Mouse (Mus musculus) spleen, adult 2 months (tissue): ENCODE data around the gene Supt3. TPM values are rescaled to one million over a fixed set of nuclear protein-coding genes. Genes with fewer than 3 reads are reported as not detected.

ENCODE experiments used
- DNase-seq, 2 experiments: peaks; one replicate each; pipeline versions ENCODE4 v3.0.0 to v3.0.0-alpha.2; 2012 to 2021; ENCODE audit warnings: low spot score in 2 of 2, low read depth in 1 of 2
- H3K27ac ChIP-seq: fragments of 200-500 bp; 2 replicates; pipeline ENCODE4 v1.5.1; 2012; ENCODE audit warnings: low read length, inconsistent platforms; ENCODE audit not compliant: insufficient read depth
- H3K27me3 ChIP-seq: fragments of 200-500 bp; 2 replicates; pipeline ENCODE4 v1.6.1; 2012; ENCODE audit warnings: mild to moderate bottlenecking, moderate library complexity, low read length, inconsistent platforms; ENCODE audit not compliant: control insufficient read depth, insufficient read depth
- H3K36me3 ChIP-seq: fragments of 200-500 bp; 2 replicates; pipeline ENCODE4 v1.6.1; 2012; ENCODE audit warnings: mild to moderate bottlenecking, low read length, inconsistent platforms; ENCODE audit not compliant: control insufficient read depth, insufficient read depth
- H3K4me1 ChIP-seq: fragments of 200-500 bp; 2 replicates; pipeline ENCODE4 v1.6.1; 2011; ENCODE audit warnings: inconsistent platforms; ENCODE audit not compliant: control insufficient read depth, insufficient read depth, insufficient read length
- H3K4me3 ChIP-seq: fragments of 200-500 bp; 2 replicates; pipeline ENCODE4 v1.5.1; 2011; ENCODE audit warnings: mild to moderate bottlenecking, inconsistent platforms; ENCODE audit not compliant: insufficient read depth, insufficient read length; ENCODE audit errors: extremely low read depth
- CTCF ChIP-seq: fragments of 200-500 bp; IDR thresholded peaks from 2 replicates; pipeline ENCODE4 v1.5.1; 2011; ENCODE audit warnings: mild to moderate bottlenecking, inconsistent platforms; ENCODE audit not compliant: insufficient read depth, insufficient read length, insufficient replicate concordance; ENCODE audit errors: extremely low read depth
- POLR2A ChIP-seq: fragments of 200-500 bp; IDR thresholded peaks from 2 replicates; pipeline ENCODE4 v1.6.1; 2011; ENCODE audit warnings: low read depth, low read length, inconsistent platforms
- WGBS: fragments of 180-500 bp; shearing (Covaris S2); methylation state at CpG from one replicate; pipeline ENCODE4 v1.1.7; 2018; 5-methylcytosine and 5-hydroxymethylcytosine counted together
- polyA plus RNA-seq: library from polyadenylated mRNA; depleted of rRNA; stranded (reverse); fragments of >200 nt; gene quantifications from 2 replicates; pipeline ENCODE4 v1.2.3, GENCODE M21; 2012

The Supt3 gene
- polyA plus RNA-seq, 1 experiment: 3.2 TPM

DNA sequence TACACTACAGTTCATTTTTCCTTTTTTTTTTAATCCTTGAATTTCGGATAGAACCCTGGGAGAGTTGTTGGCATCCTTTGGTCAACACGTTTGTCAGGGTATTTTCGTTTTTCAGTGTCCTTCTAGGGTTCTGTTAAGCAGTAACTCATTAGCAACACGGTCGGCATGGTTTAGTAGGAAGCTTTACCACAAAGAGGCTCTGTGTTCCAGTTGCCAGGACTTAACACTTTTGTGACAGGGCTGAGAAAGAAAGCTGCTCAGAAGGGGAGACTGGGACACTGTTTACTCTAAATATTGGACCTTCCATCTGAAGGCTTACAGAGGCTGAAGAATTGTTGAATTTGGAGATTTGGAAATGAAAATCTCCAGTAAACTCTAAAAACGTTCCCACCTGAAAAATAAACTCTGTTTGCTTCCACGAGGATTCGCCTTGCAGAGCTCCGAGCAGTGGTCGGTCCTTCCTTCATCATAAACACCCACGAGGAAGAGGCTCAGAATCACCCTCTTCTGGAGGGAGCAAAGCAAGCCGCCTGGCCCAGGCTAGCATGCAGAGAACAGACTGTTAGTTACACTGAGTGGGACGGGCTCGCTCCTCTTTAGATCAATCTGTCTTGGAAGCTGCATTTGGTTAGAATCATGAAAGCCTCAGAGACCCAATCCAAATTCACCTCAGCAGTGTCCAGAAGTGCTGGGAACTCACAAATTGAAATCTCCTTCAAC is 301.1 kb downstream of the Supt3 start:
- no peaks in the 10 kb centered on the region for H3K27me3 ChIP-seq
- H3K36me3 ChIP-seq: no peaks in the 10 kb centered on the region
- no peak overlapping the region for H3K27ac ChIP-seq
- peaks cover 4% of the 10 kb centered on the region; the same call in 1 of the 2 replicates for H3K4me1 ChIP-seq
- WGBS: 92% methylated on average over 14 of the region's 14 CpGs
- H3K4me3 ChIP-seq: no peak overlapping the region
- no peak for DNase-seq
- TF ChIP-seq CTCF: no peak

DNA sequence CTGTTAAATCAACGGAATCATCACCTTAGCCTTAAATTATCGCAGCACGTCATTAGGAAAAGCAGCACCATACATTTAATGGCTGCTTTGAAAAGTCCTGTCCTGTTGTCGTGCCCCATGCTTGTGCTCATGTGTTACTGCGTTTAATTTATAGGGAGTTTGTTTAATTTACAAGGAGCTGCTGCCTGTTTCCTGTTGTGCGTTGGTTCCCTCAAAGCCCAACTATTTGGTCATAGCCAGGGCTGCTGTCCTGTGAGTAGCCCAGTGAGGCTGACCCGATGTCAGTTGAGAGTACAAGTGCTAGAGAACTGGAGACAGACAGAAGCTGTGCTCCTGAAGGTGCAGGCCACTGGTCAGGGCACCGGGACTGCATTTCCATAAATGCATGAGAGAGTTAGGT is 304.6 kb downstream of the Supt3 start:
- DNase-seq: no peak
- Histone ChIP-seq H3K36me3 (no peaks in the 10 kb centered on the region), H3K27ac (no peak overlapping the region), H3K27me3 (no peaks in the 10 kb centered on the region), H3K4me1 (peaks cover 4% of the 10 kb centered on the region; the same call in 1 of the 2 replicates), H3K4me3 (no peak overlapping the region)
- TF ChIP-seq POLR2A (no peak), CTCF (no peak)
- 89% methylated on average over 8 of the region's 8 CpGs for WGBS

DNA sequence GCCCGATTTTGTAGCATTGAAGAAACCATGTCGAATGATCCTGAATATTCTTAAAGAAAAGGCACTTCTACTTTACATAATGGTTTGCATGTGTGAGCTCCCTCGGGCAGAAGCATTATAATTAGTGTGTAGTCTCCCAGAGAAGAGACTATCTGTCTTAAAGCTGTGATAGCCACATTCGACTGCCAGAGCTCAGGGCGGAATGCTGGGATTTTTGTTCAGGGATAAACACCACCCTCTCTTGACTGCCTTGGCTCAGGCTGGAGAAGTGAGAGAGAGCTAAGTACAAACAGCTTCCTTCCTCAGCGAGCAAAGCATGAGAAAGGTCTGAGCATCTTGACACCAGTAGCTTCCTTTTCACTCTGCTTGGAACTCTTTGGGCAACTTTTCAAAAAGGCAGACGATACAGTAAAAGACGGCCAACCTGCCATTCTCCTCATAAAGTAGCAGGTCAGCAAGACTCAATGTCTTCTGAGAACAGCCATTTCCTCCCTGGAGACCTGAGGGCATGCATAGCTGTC is 305.1 kb downstream of the Supt3 start:
- DNase-seq: no peak
- Histone ChIP-seq H3K4me1 (peaks cover 4% of the 10 kb centered on the region; the same call in 1 of the 2 replicates), H3K36me3 (no peaks in the 10 kb centered on the region), H3K27me3 (no peaks in the 10 kb centered on the region), H3K27ac (no peak overlapping the region), H3K4me3 (no peak overlapping the region)
- TF ChIP-seq CTCF (no peak), POLR2A (no peak)
- 45% methylated on average over 8 of the region's 8 CpGs for WGBS

DNA sequence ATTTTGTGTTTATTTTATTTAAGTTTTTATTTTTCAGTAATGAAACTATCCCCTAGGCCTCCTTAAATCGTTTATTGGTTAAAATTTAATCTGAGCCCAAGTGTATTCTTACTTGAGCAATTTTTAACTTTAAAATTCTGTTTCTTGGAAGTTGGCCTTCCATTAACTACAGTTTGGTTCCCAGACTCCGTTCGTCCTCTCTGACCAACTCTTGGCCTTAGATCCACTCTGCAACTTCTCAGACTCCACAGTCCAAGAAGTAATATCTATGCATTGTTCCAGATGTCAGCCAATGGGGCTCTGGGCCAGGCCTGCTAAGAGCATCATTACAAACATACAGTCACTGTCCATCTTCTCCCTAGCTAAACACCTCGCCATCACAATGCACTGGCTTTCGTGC is 309.4 kb downstream of the Supt3 start:
- WGBS: 92% methylated on average over 5 of the region's 5 CpGs
- no peak overlapping the region for H3K4me3 ChIP-seq
- no peak for DNase-seq

DNA sequence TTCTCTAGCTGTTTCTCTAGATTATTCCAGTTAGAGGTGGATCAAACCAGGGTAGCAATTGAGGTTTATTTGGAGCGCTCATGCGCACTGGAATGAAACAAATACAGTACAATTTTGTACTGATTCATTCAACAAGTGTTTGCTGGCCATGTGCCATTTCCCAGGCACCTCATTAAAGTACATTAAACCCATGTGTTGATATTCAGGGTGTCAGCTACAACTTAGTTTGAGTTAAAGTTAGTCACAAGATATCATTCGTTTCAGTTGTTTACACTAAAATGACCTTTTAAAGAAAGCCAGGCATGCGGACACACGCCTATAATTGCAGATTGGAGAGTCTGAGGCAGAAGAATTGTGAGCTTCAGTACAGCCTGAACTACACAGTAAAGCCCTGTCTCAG is 310.1 kb downstream of the Supt3 start:
- no peaks in the 10 kb centered on the region for H3K36me3 ChIP-seq
- no peak for TF ChIP-seq POLR2A
- TF ChIP-seq CTCF: no peak
- 93% methylated on average over 5 of the region's 5 CpGs for WGBS
- no peak overlapping the region for H3K4me3 ChIP-seq
- H3K27me3 ChIP-seq: no peaks in the 10 kb centered on the region
- DNase-seq: no peak
- H3K27ac ChIP-seq: no peak overlapping the region
- H3K4me1 ChIP-seq: peaks cover 2% of the 10 kb centered on the region; the same call in 1 of the 2 replicates

More for the DNA sequence above, 309.4 kb downstream of the Supt3 start:
- H3K27me3 ChIP-seq: no peaks in the 10 kb centered on the region
- TF ChIP-seq POLR2A (no peak), CTCF (no peak)
- peaks cover 4% of the 10 kb centered on the region; the same call in 1 of the 2 replicates for H3K4me1 ChIP-seq
- H3K36me3 ChIP-seq: no peaks in the 10 kb centered on the region
- no peak overlapping the region for H3K27ac ChIP-seq

DNA sequence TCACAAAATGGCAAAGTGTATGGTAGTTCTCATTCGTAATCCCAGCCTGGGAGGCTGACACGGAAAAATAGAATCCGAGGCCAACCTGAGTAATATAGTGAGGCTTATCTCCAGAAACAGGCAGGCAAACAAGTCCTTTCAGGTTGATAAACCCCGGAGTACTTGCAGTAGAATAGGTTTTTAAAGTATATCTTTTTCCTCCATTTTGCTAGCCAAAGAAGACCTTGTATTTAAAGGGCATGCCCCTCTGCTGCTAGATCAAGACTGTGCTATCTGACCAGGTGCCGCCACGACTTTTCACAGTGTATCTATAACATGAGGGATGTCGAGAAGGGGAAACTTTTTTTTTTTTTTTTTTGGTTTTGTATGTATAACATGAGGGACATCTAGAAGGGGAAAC is 324.1 kb downstream of the Supt3 start:
- TF ChIP-seq CTCF (no peak), POLR2A (no peak)
- no peaks in the 10 kb centered on the region for H3K27me3 ChIP-seq
- 83% methylated on average over 7 of the region's 7 CpGs for WGBS
- no peak overlapping the region for H3K4me3 ChIP-seq
- no peaks in the 10 kb centered on the region for H3K4me1 ChIP-seq
- no peaks in the 10 kb centered on the region for H3K36me3 ChIP-seq
- no peak for DNase-seq
- no peak overlapping the region for H3K27ac ChIP-seq

DNA sequence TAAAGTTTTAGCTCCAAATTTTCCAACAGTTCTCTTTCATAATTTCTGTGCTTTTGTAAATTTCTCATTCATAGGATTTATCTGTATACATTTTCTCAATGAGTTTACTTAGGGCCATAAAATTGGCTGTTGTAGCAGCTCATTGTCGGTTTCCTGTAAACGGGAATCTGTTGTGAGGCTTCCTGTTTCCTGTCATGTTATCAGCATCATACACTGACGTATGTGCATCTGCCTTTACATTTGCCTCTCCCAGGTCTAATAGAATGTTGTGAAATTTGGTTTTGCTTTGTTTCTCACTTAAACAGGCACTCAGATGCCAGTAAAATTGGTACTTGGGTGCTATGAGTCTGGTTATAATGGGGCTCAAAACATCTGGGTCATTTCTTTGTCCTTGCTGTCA is 338.4 kb downstream of the Supt3 start:
- H3K4me3 ChIP-seq: no peak overlapping the region
- no peaks in the 10 kb centered on the region for H3K27me3 ChIP-seq
- WGBS: 29% methylated on average over 3 of the region's 3 CpGs
- no peaks in the 10 kb centered on the region for H3K36me3 ChIP-seq
- H3K27ac ChIP-seq: no peak overlapping the region
- H3K4me1 ChIP-seq: peaks cover 15% of the 10 kb centered on the region; the same call in 1 of the 2 replicates
- no peak for TF ChIP-seq CTCF
- TF ChIP-seq POLR2A: no peak
- no peak for DNase-seq
